Mouse (Mus musculus) gastrocnemius, postnatal 36 days (tissue): ENCODE measurements around the gene Dnase2a. TPM values are rescaled to one million over a fixed set of nuclear protein-coding genes. Genes with fewer than 3 reads are reported as not detected.
A peak's percentile ranks its signal among the peaks of the same experiment; 100 is the strongest.

ENCODE experiments used
- DNase-seq, 2 experiments: peaks; one replicate each; pipeline ENCODE4 v3.0.0; 2022
- intact Hi-C: fragments of 180-260 bp; cut with DNase I; formaldehyde crosslinking; loops from one replicate; pipeline ENCODE4 v1.15.1; 2025
- microRNA-seq, 2 experiments: library from miRNA; unstranded; fragments of <30 nt; microRNA quantifications; one replicate each; pipeline ENCODE4 v1.2.0; 2021
- total RNA-seq, 2 experiments: library from RNA; stranded (reverse); gene quantifications; 2 replicates each; pipeline ENCODE4 v1.2.3; 2021

Gene Dnase2a
- total RNA-seq, 2 experiments from 2014 or later: 3.7 to 5.1 TPM

DNA sequence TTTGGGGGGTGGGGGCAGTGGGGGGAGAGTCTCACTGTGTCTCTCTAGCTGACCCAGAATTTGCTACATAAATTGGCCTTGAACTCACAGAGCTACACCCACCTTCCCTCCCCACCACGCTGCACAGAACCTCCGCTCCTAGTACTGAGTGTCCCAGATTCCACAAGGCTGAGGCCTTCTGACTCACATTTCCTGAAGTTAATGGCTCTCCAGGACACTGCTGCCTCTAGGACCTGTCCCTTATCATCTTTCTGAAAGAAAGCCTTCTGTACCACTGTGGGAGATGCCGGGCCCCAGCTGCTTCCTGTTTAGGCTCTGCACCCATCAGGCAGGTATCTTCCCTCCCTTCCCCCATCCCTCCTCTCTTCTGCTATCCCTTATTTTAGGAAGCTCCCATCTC, 58.2 kb downstream of the Dnase2a start:
- no peak for DNase-seq
- intact Hi-C loops: loop anchor here (5.0 kb wide), 1 partner anchor 36 kb away; no protein-coding TSS in a partner anchor

DNA sequence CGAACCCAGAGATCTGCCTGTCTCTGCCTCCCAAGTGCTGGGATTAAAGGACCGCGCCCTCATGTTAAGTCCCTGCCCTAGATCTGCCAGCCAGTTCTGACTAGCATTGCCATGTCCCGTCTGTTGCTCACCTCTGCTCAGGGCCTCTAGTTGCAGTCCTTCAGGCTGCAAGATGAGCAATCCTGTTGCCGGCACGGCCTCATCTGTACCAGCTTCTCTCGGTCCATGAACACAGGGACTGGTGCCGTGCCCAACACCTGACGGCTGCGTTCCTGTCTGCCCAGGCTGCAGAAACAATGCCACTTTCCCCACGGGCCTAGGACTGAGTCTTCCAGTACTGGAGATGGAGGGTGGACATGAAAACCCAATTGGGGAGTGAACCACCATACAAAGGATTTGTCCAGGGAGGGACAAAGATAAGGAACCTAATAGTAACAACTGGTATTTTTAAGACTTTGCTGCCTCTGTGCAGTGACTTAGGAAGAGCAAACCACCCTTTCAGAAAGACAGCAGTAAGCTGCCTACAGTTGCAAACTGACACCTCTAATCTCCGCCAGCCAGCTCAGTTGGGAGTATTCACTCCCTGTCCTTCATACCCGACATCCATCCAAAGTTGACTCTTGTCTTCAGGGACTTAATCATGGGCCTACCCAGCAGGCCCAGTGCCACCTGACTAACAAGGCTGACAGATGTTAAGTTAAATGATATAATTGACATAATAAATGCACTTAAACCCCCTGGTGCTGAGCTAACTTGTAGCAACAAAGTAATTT, 59.4 kb downstream of the Dnase2a start:
- DNase-seq: no peak
- intact Hi-C loops: loop anchor here (5.0 kb wide), 1 partner anchor 35 kb away; no protein-coding TSS in a partner anchor

GRCm38 (mm10) chr8:84968650-84969049, 60.3 kb downstream of the Dnase2a start:
- DNase-seq: no peak
- intact Hi-C loops: loop anchor here (5.0 kb wide), 1 partner anchor 34 kb away; no protein-coding TSS in a partner anchor

- intact Hi-C loops: loop anchor here (5.0 kb wide), 1 partner anchor 33 kb away; no protein-coding TSS in a partner anchor
- DNase-seq: peak; percentile 65 to 69
These were observed 61.1 kb downstream of the Dnase2a start, which contains the start of the genes Gm49661, Prdx2 and Rnaseh2a for GRCm38 (mm10) chr8:84969241-84970134. TSS of gene Gm49661 (minus strand) at chr8:84969433. TSS of gene Prdx2 (plus strand) at chr8:84969587. TSS of gene Rnaseh2a (minus strand) at chr8:84969767.

- intact Hi-C loops: no loop called here
- no peak for DNase-seq
These were observed 61.9 kb downstream of the Dnase2a start for GRCm38 (mm10) chr8:84970135-84970790.

DNA sequence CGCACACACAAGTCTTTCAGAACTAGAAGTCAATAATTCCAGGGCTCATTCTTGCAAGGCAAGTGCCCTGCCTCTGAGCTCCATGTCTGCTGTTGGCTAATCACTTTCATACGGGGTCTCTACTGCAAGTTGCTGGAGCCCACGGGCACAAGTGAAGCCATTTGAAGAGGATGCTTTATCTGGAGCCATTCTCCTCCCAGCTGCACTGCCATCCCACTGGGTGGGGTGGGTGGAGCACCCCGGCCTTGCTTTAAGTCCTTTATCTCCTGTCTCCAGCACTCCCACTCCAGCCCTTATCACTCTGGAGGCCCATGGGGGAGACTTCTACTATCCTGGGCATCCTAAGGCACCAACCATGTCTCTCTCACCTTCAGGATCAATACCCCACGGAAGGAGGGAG, 62.6 kb downstream of the Dnase2a start:
- intact Hi-C loops: no loop called here
- no peak for DNase-seq

Small RNAs within 50 kb of the gene (microRNA-seq; reads per million reads assigned to microRNA genes)
- gene Gm24197 (0 reads per million in 2 experiments), gene Mir7069 (0.74 to 2.1 reads per million in 2 experiments)

Other genes with a start within 250 kb of the Dnase2a start
- 1 to 10 TPM; 5.6 to 9.3 TPM for gene Ier2, start 245.7 kb upstream of the Dnase2a start, total RNA-seq
- 10 to 100 TPM; 39.8 to 43.3 TPM for gene Trmt1, start 222.3 kb upstream of the Dnase2a start, total RNA-seq
- 10 to 100 TPM; 18.1 to 20.1 TPM for gene Nacc1, start 220.7 kb upstream of the Dnase2a start, total RNA-seq
- gene Lyl1, start 207.1 kb upstream of the Dnase2a start, total RNA-seq: 1 to 10 TPM in 1 of 2 experiments, under 1 TPM in 1; 0.96 to 1.4 TPM
- 1 to 10 TPM in 1 of 2 experiments, not detected in 1; 1.0 TPM for gene G430095P16Rik, start 185.6 kb upstream of the Dnase2a start, total RNA-seq
- 100 to 1,000 TPM; 433 to 510 TPM for gene Nfix, start 108.2 kb upstream of the Dnase2a start, total RNA-seq
- gene Dand5, start 85.7 kb upstream of the Dnase2a start, total RNA-seq: 1 to 10 TPM; 8.3 to 9.9 TPM
- gene Gadd45gip1, start 77.0 kb upstream of the Dnase2a start, total RNA-seq: 10 to 100 TPM; 17.7 to 23.0 TPM
- 100 to 1,000 TPM; 136 to 151 TPM for gene Rad23a, start 67.9 kb upstream of the Dnase2a start, total RNA-seq
- gene Calr, start 61.6 kb upstream of the Dnase2a start, total RNA-seq: 100 to 1,000 TPM; 153 to 159 TPM
- 10 to 100 TPM; 22.1 to 26.2 TPM for gene Farsa, start 51.6 kb upstream of the Dnase2a start, total RNA-seq
- gene Syce2, start 36.4 kb upstream of the Dnase2a start, total RNA-seq: 1 to 10 TPM in 1 of 2 experiments, under 1 TPM in 1; 0.71 to 1.4 TPM
- 10 to 100 TPM; 25.5 to 45.9 TPM for gene Gcdh, start 14.6 kb upstream of the Dnase2a start, total RNA-seq
- gene Klf1, start 6.6 kb upstream of the Dnase2a start, total RNA-seq: not detected
- not detected for gene Mast1, start 28.8 kb downstream of the Dnase2a start, total RNA-seq
- not detected for gene Rtbdn, start 38.4 kb downstream of the Dnase2a start, total RNA-seq
- not detected for gene Gm49661, start 60.9 kb downstream of the Dnase2a start, total RNA-seq
- 100 to 1,000 TPM; 180 to 196 TPM for gene Prdx2, start 61.0 kb downstream of the Dnase2a start, total RNA-seq
- 10 to 100 TPM; 23.3 to 23.8 TPM for gene Rnaseh2a, start 61.2 kb downstream of the Dnase2a start, total RNA-seq
- gene Junb, start 70.2 kb downstream of the Dnase2a start, total RNA-seq: 10 to 100 TPM in 1 of 2 experiments, 1 to 10 TPM in 1; 4.3 to 12.8 TPM
- gene Hook2, start 82.0 kb downstream of the Dnase2a start, total RNA-seq: 1 to 10 TPM; 1.4 to 1.5 TPM
- not detected for gene Best2, start 106.0 kb downstream of the Dnase2a start, total RNA-seq
- gene Asna1, start 116.7 kb downstream of the Dnase2a start, total RNA-seq: 10 to 100 TPM; 49.7 to 50.8 TPM
- gene Trir, start 118.3 kb downstream of the Dnase2a start, total RNA-seq: 10 to 100 TPM; 71.9 to 73.6 TPM
- 10 to 100 TPM; 29.3 to 29.7 TPM for gene Tnpo2, start 128.4 kb downstream of the Dnase2a start, total RNA-seq
- 1 to 10 TPM; 1.4 to 2.4 TPM for gene Fbxw9, start 151.5 kb downstream of the Dnase2a start, total RNA-seq
- gene Gm5741, start 159.4 kb downstream of the Dnase2a start, total RNA-seq: not detected
- 10 to 100 TPM; 18.2 to 23.6 TPM for gene Dhps, start 163.2 kb downstream of the Dnase2a start, total RNA-seq
- gene Wdr83os, start 172.2 kb downstream of the Dnase2a start, total RNA-seq: 10 to 100 TPM; 37.3 to 44.5 TPM
- 10 to 100 TPM; 13.5 to 15.6 TPM for gene Wdr83, start 172.7 kb downstream of the Dnase2a start, total RNA-seq
- 1 to 10 TPM; 9.0 TPM for gene Man2b1, start 174.7 kb downstream of the Dnase2a start, total RNA-seq
- gene Zfp791, start 214.5 kb downstream of the Dnase2a start, total RNA-seq: 1 to 10 TPM in 1 of 2 experiments, under 1 TPM in 1; 0.76 to 1.1 TPM
- not detected for gene Cks1brt, start 243.4 kb downstream of the Dnase2a start, total RNA-seq